Mouse (Mus musculus) hindlimb bud, embryonic 11.5 days (tissue): Measurements from ENCODE around the gene Cyp2f2.

Source experiments
- DNase-seq: peaks from one replicate; pipeline ENCODE4 v3.0.0-alpha.2; 2012; ENCODE audit warnings: low read depth, low spot score; ENCODE audit errors: extremely low spot score

Gene Cyp2f2

DNA sequence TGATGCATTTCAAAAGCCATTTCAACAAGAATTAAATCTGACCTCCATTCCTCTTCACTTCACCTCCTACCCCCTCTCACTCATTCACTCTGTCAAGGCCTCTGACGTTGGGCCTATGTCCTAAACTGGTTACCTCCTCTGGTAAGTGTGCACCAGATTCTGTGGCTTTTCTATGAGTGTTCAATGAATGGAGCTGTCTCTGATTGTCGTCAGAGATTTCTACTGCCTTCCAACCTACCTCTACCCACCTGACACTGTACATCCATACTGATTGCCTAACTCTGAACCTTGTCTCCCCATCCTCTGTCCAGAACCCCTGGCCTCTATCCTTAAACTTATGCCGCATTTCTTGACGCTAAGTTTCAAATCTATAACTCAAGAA is 58.2 kb downstream of the Cyp2f2 start:
- DNase-seq = no peak

DNA sequence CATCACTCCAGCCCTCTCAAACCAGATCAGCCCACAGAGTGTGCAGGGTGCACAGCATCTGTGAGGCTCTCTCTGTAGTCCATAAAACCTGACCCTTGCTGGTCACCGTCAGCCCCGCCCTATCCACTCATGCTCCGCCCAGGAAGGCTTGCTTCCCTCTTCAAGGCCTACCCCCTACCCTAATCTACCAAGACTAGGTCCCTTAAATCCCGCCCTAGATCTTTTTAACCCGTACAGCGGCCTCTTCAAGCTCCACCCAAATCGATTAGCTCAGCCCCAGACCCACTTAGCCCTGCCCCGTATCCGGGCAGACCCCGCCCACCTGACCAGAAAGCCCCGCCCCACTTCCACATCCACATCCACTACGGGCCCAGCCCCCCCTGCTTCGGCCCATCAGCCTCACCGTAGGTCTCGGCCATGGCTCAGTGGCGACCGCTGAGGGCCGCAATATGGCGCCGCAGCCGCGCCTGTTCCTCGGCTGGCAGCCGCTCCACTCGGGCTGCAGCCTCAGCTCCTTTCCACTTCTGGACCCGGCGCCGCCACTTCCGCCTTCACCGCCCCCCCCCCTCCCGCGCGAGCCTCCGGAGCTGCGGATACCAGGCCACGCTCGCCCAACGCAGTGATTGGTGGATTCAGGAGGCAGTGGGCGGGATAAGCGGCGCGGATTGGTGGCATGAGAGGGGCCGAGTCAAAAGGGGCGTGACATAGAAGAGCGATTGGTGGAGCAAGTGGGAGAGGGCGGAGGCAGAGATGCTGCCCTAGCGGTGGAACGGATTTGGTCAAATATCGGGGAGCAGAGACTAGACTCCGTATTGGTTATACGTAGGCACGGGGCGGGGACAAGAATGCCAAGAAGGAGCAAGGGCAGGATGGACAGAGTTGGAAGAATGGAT is 58.9 kb downstream of the Cyp2f2 start, which contains the start of gene Rab4b:
Gene Rab4b (minus strand): TSS at position 573 of the 893 bp plus-strand sequence.
- DNase-seq = peak; percentile 95

DNA sequence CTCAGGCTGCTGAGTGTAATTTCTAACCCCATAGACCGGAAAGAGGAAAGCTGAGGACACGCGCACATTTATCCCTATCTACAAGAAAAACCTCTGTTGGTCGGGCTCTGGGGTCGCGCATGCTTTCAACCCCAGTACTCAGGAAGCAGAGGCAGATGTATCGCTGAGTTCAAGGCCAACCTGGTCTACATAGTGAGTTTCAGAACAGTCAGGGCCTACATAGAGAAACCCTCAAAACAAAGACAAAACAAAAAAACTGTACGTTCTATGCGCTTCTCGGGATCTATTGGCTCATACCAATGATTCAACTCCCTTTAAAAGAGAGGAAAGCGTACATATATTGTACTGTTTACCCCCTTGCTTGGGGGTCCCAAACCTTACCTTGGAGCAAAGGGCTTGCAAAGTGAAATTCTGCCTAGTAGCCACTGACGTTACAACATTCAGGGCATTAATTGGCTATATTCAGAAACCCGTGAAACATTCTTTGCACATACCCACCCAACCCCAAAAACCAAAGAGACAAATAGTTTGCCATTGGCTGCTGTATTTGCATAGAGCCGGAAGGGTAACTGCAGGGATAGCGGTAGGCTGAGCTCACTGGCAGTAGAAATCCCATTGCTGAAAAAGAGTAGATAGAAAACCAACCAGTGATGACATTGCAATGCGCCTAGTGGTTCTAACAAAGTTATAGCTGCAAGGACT is 59.7 kb downstream of the Cyp2f2 start:
- DNase-seq = no peak

DNA sequence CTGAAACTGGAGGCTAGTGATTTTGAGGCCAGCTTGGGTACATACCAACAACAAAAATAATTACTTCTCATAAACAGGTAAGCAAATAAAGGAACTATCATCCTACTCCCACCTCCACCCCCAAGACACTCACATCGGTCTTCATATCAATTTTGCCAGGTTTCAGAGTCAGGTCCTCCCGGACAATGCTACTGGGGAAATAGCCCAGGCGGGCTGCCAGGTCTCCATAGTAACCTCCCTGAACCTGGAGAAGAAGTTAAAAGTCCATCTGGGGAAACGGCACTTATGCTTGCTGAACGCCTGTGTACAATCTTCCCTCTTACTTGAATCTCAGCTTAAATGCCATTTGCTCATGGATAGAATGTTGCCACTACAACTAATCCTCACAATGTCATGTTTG is 60.3 kb downstream of the Cyp2f2 start:
- DNase-seq = no peak

DNA sequence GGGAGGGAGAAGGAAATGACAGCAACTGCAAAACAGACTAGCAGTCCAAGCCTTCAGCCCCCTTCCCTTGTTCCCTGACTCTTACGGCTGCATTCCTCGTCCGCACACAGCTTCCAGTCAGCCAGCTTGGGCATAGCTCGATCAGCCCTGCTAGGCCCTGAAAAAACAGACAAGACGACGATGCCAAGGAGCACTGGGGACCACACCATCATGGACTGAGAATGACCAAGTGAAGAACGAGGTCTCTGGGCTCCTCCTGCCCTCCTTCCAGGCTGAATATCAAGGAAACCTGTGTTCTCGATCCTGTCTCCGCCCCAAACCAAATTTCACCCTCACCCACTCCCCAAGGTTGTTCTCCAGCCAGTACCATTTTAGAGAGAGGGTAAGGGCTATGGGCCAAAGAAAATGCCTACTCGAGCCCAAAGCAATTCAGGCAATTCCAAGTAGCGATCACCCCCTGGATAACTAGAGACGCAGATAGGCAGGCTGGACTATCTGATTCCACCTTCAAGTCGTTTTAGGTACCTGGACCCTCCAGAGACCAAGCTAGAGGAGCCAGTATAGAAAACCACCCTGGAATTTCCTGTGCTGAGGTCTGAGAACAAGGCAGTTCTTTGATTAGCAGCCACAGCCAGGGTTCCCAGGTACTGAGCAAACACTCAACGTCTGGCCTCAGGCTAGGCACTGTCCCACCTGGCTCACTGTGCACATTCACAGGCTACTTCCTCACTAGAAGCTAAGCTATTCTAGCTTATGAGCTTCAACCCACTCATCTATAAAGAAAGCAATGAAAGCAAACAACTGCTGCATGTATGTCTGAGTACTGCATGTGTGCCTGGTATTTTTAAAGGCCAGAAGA is 61.4 kb downstream of the Cyp2f2 start, which contains the start of the genes Gm21983 and Mia:
Gene Gm21983 (minus strand): TSS at position 250 of the 859 bp plus-strand sequence.
Gene Mia (minus strand): TSS at position 321 of the 859 bp plus-strand sequence.
- DNase-seq = no peak

DNA sequence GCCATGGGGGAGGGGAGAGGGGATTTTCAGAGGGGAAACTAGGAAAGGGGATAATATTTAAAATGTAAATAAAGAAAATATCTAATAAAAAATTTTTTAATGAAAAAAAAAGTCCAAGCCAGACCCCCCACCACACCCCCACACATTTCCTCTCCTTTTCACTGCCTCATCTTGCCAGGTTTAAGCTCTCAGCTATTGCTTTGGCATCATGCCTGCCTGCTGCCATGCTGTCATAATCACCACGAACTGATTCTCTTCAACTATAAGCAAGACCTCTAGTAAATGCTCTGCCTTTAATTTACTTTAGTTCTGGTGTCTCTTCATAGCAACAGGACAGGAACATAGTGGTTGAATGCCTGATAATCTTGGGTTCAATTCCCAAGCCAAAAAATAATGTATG is 62.8 kb downstream of the Cyp2f2 start:
- no peak for DNase-seq
